Mouse (Mus musculus) erythroblast, adult 5-6 weeks (primary cell): Measurements from ENCODE around the gene Gm13889. TPM values are rescaled to one million over a fixed set of nuclear protein-coding genes. Genes with fewer than 3 reads are reported as not detected.

Source experiments
- ATAC-seq: replicated peaks from 2 replicates; pipeline ENCODE4 v1.8.0; 2016; ENCODE audit warnings: moderate number of reproducible peaks, mild to moderate bottlenecking, moderate TSS enrichment, inconsistent platforms; ENCODE audit not compliant: poor library complexity, low FRiP score, severe bottlenecking
- total RNA-seq, 2 experiments: library from RNA; stranded (forward) in 1 of 2; stranded (reverse) in 1 of 2; fragments of 150-400 nt in 1 of 2; fragments of 200-764, 138-1000 nt in 1 of 2; gene quantifications; 2 replicates each; pipeline versions ENCODE4 v1.2.3 to v1.2.4; 2015 to 2017; ENCODE audit warnings: low replicate concordance in 2 of 2

Gene Gm13889
- total RNA-seq, 2 experiments from 2014 or later, result not detected

- ATAC-seq, result no peak
These were observed 4.7 kb upstream of the Gm13889 start for GRCm38 (mm10) chr2:93961716-93962115.

- no peak for ATAC-seq
These were observed 2.3 kb upstream of the Gm13889 start for GRCm38 (mm10) chr2:93959346-93959745.

- ATAC-seq, result no peak
These were observed 1.2 kb upstream of the Gm13889 start for GRCm38 (mm10) chr2:93958216-93958615.

- ATAC-seq, result no peak
These were observed 779 bp upstream of the Gm13889 start for GRCm38 (mm10) chr2:93957785-93958175.

GRCm38 (mm10) chr2:93956331-93956801 is 635 bp downstream of the Gm13889 start:
- ATAC-seq, result no peak

- ATAC-seq, result no peak
These were observed 1.1 kb downstream of the Gm13889 start for GRCm38 (mm10) chr2:93955886-93956285.

- ATAC-seq, result no peak
These were observed 2.0 kb downstream of the Gm13889 start for GRCm38 (mm10) chr2:93954781-93955578.

GRCm38 (mm10) chr2:93953726-93954125 is 3.3 kb downstream of the Gm13889 start:
- no peak for ATAC-seq

GRCm38 (mm10) chr2:93946976-93947375 is 10.0 kb downstream of the Gm13889 start:
- no peak for ATAC-seq

- no peak for ATAC-seq
These were observed 12.1 kb downstream of the Gm13889 start for GRCm38 (mm10) chr2:93944855-93945254.

GRCm38 (mm10) chr2:93944099-93944498 is 12.9 kb downstream of the Gm13889 start:
- no peak for ATAC-seq

GRCm38 (mm10) chr2:93941670-93942069 is 15.3 kb downstream of the Gm13889 start:
- no peak for ATAC-seq

- ATAC-seq, result no peak
These were observed 18.5 kb downstream of the Gm13889 start for GRCm38 (mm10) chr2:93938534-93938933.

- no peak for ATAC-seq
These were observed 28.1 kb downstream of the Gm13889 start for GRCm38 (mm10) chr2:93928866-93929265.

GRCm38 (mm10) chr2:93927701-93928437 is 29.1 kb downstream of the Gm13889 start:
- ATAC-seq, result no peak

- no peak for ATAC-seq
These were observed 30.9 kb downstream of the Gm13889 start for GRCm38 (mm10) chr2:93926141-93926540.

GRCm38 (mm10) chr2:93919093-93919492 is 37.9 kb downstream of the Gm13889 start:
- ATAC-seq, result no peak

GRCm38 (mm10) chr2:93913552-93913951 is 43.4 kb downstream of the Gm13889 start:
- no peak for ATAC-seq

- ATAC-seq, result no peak
These were observed 45.1 kb downstream of the Gm13889 start for GRCm38 (mm10) chr2:93911942-93912341.

GRCm38 (mm10) chr2:93909716-93910115 is 47.3 kb downstream of the Gm13889 start:
- no peak for ATAC-seq
